Comparison of ENCODE assay signal across 8 mouse cellular contexts in the genomic region with DNA sequence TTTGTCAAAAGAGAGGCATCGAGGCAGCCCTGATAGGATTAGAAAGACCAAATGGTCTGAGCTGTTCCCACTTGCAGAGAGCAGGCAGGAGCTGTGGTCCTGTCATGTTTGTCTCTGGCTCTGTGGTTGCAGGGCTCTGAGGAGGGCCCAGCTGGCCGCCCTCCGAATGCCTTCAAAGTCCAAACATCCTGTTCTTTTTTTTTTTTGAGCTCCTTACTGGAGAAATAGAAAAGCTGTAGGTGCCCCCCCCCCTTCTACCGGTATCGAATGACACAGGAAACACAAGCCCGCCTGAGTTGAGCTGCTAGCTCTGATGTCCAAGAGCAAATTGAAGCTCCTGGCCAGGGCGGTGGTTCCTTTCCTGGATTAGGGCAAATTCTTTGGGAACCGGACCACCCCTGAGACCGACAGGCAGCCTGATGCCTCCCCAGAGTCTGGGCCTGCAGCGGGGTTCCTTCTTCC. TPM values are rescaled to one million over a fixed set of nuclear protein-coding genes. Genes with fewer than 3 reads are reported as not detected.
DNase-seq lines count a peak whose midpoint lies in the region; ATAC-seq and TF ChIP-seq lines count a peak whose summit lies in the region.

No protein-coding gene starts in this region.

- 0 out of 2 replicates have a peak overlapping the region, but pooled peaks have one; percentile 1 for H3K4me3 ChIP-seq in kidney, embryonic 14.5 days (ENCODE audit: low read length)
- 0 out of 2 replicates have a peak overlapping the region, but pooled peaks have one; percentile 17 for H3K4me3 ChIP-seq in heart, postnatal 0 days (ENCODE audit: low read depth, low read length)
- peak overlapping the region; percentile 5; the same call in 1 of the 2 replicates for H3K4me3 ChIP-seq in limb, embryonic 13.5 days
- H3K4me3 ChIP-seq in neural tube, embryonic 12.5 days, result no peak overlapping the region

- peaks cover 44% of the 10 kb centered on the region for H3K4me1 ChIP-seq in kidney, embryonic 14.5 days (ENCODE audit: control insufficient read depth, insufficient read depth, low read length)
- H3K4me1 ChIP-seq in heart, postnatal 0 days (ENCODE audit: control insufficient read depth, insufficient read depth), result peaks cover 10% of the 10 kb centered on the region
- peaks cover 45% of the 10 kb centered on the region for H3K4me1 ChIP-seq in limb, embryonic 13.5 days
- peaks cover 30% of the 10 kb centered on the region for H3K4me1 ChIP-seq in neural tube, embryonic 12.5 days

- no peaks in the 10 kb centered on the region; the same call in 1 of the 2 replicates for H3K36me3 ChIP-seq in kidney, embryonic 14.5 days (ENCODE audit: control insufficient read depth, insufficient read depth, low read length)
- no peaks in the 10 kb centered on the region for H3K36me3 ChIP-seq in heart, postnatal 0 days (replicated peaks; ENCODE audit: control insufficient read depth, insufficient read depth, low read length)
- peaks cover 27% of the 10 kb centered on the region for H3K36me3 ChIP-seq in limb, embryonic 13.5 days
- no peaks in the 10 kb centered on the region for H3K36me3 ChIP-seq in neural tube, embryonic 12.5 days

- no peak for DNase-seq in kidney, adult 8-10 months
- peak; percentile 68 for DNase-seq in heart, postnatal 0 days (ENCODE audit: low spot score)
- DNase-seq in left cerebral cortex, adult 8-10 months (ENCODE audit: low spot score in 2 of 2), result no peak
- DNase-seq in adrenal gland, postnatal 10 days, result no peak
- no peak for DNase-seq in layer of hippocampus, adult 11-12 months (ENCODE audit: low spot score)

- H3K9ac ChIP-seq in kidney, embryonic 14.5 days (ENCODE audit: low read depth, low read length), result peak overlapping the region; percentile 40
- no peak overlapping the region; the same call in 1 of the 2 replicates for H3K9ac ChIP-seq in heart, postnatal 0 days (replicated peaks; ENCODE audit: low read depth, low read length)
- H3K9ac ChIP-seq in limb, embryonic 13.5 days, result peak overlapping the region; percentile 58
- no peak overlapping the region for H3K9ac ChIP-seq in neural tube, embryonic 12.5 days

- no peak for TF ChIP-seq CTCF in heart, postnatal 0 days (IDR thresholded peaks at IDR 0.05; ENCODE audit: low read depth)

- H3K27ac ChIP-seq in kidney, embryonic 14.5 days (ENCODE audit: low read depth, low read length), result peak overlapping the region; percentile 92
- H3K27ac ChIP-seq in heart, postnatal 0 days (ENCODE audit: low read depth), result peak overlapping the region; percentile 93
- H3K27ac ChIP-seq in limb, embryonic 13.5 days, result peak overlapping the region; percentile 81
- 0 out of 2 replicates have a peak overlapping the region, but pooled peaks have one; percentile 15 for H3K27ac ChIP-seq in neural tube, embryonic 12.5 days

- no peak for ATAC-seq in kidney, embryonic 14.5 days (ENCODE audit: low FRiP score, low TSS enrichment)
- ATAC-seq in heart, postnatal 0 days (ENCODE audit: insufficient read depth, low read depth), result peak; percentile 44
- ATAC-seq in limb, embryonic 13.5 days (ENCODE audit: low FRiP score, low read depth), result peak; percentile 41; the same call in 1 of the 2 replicates
- ATAC-seq in neural tube, embryonic 12.5 days (ENCODE audit: low FRiP score, low read depth), result no peak

- H3K4me2 ChIP-seq in kidney, embryonic 14.5 days (replicated peaks; ENCODE audit: low read depth, low read length), result peak overlapping the region; percentile 21; the same call in 1 of the 2 replicates
- peak overlapping the region; percentile 40 for H3K4me2 ChIP-seq in heart, postnatal 0 days (ENCODE audit: low read depth, low read length)
- peak overlapping the region; percentile 43 for H3K4me2 ChIP-seq in limb, embryonic 13.5 days (replicated peaks)
- no peak overlapping the region for H3K4me2 ChIP-seq in neural tube, embryonic 12.5 days (replicated peaks)

- TF ChIP-seq EP300 in heart, postnatal 0 days (IDR thresholded peaks at IDR 0.05; ENCODE audit: low read depth), result no peak

- H3K27me3 ChIP-seq in kidney, embryonic 14.5 days (ENCODE audit: control insufficient read depth, insufficient read depth, low read length), result no peaks in the 10 kb centered on the region
- H3K27me3 ChIP-seq in heart, postnatal 0 days (ENCODE audit: control insufficient read depth, insufficient read depth, low read length), result 0 out of 2 replicates have a peak, but pooled peaks cover 6% of the 10 kb centered on the region
- no peaks in the 10 kb centered on the region for H3K27me3 ChIP-seq in limb, embryonic 13.5 days
- H3K27me3 ChIP-seq in neural tube, embryonic 12.5 days (replicated peaks), result no peaks in the 10 kb centered on the region

- WGBS in kidney, embryonic 14.5 days, result 7% methylated on average over 10 of the region's 10 CpGs
- 52% methylated on average over 10 of the region's 10 CpGs for WGBS in heart, postnatal 0 days
- WGBS in limb, embryonic 13.5 days, result 3% methylated on average over 10 of the region's 10 CpGs
- WGBS in neural tube, embryonic 12.5 days, result 46% methylated on average over 10 of the region's 10 CpGs

- no peaks in the 10 kb centered on the region for H3K9me3 ChIP-seq in kidney, embryonic 14.5 days (ENCODE audit: control insufficient read depth, low read length)
- no peaks in the 10 kb centered on the region for H3K9me3 ChIP-seq in heart, postnatal 0 days (replicated peaks; ENCODE audit: control insufficient read depth, low read length)
- H3K9me3 ChIP-seq in limb, embryonic 13.5 days, result no peaks in the 10 kb centered on the region
- no peaks in the 10 kb centered on the region for H3K9me3 ChIP-seq in neural tube, embryonic 12.5 days

RNA-seq across cellular contexts. Expression of a gene that starts 58.5 kb away (rescaled TPM):
- polyA plus RNA-seq in kidney, embryonic 14.5 days (2014; fragmentation: Nextera tagmentation; extraction: Ambion mirVana), result 35.0 and 69.0 TPM in 2 replicates
- total RNA-seq in heart, postnatal 0 days (2014; rRNA removed; ENCODE audit: low replicate concordance), result 140 and 238 TPM in 2 replicates
- polyA plus RNA-seq in heart, postnatal 0 days (2015; fragmentation: Nextera tagmentation; extraction: Ambion mirVana), result 35.4 and 35.7 TPM in 2 replicates
- 29.2 and 31.4 TPM in 2 replicates for polyA plus RNA-seq in limb, embryonic 13.5 days (2015; fragmentation: Nextera tagmentation; extraction: Ambion mirVana)
- polyA plus RNA-seq in neural tube, embryonic 12.5 days (2016; fragmentation: Nextera tagmentation; extraction: Ambion mirVana), result 24.7 and 27.4 TPM in 2 replicates
- 10 to 100 TPM; 81.0 to 85.8 (median 83.3) TPM for total RNA-seq in left cerebral cortex, adult 8-10 months (2022)
- 100 to 1,000 TPM; 183 to 188 TPM for total RNA-seq in adrenal gland, postnatal 10 days (2021)

Comparison
In these comparisons a context has a peak if more than half of its experiments do, and no peak if none do; other contexts are left out.
1. ATAC-seq: peak in heart, postnatal 0 days (single experiment) and limb, embryonic 13.5 days (single experiment); none in kidney, embryonic 14.5 days (single experiment) and neural tube, embryonic 12.5 days (single experiment).
2. H3K27ac ChIP-seq: peak in every context shown above with its lines; median percentile 93 in heart, postnatal 0 days; 92 in kidney, embryonic 14.5 days; 81 in limb, embryonic 13.5 days; 15 in neural tube, embryonic 12.5 days.
3. H3K9ac ChIP-seq: peak in kidney, embryonic 14.5 days (single experiment) and limb, embryonic 13.5 days (single experiment); none in heart, postnatal 0 days (single experiment) and neural tube, embryonic 12.5 days (single experiment).